Mouse (Mus musculus): ENCODE data around the gene Sfmbt1. TPM values are rescaled to one million over a fixed set of nuclear protein-coding genes. Genes with fewer than 3 reads are reported as not detected.

The Sfmbt1 gene
- polyA plus RNA-seq, 1 experiment from 2014 or later, result 17.0 TPM

DNA sequence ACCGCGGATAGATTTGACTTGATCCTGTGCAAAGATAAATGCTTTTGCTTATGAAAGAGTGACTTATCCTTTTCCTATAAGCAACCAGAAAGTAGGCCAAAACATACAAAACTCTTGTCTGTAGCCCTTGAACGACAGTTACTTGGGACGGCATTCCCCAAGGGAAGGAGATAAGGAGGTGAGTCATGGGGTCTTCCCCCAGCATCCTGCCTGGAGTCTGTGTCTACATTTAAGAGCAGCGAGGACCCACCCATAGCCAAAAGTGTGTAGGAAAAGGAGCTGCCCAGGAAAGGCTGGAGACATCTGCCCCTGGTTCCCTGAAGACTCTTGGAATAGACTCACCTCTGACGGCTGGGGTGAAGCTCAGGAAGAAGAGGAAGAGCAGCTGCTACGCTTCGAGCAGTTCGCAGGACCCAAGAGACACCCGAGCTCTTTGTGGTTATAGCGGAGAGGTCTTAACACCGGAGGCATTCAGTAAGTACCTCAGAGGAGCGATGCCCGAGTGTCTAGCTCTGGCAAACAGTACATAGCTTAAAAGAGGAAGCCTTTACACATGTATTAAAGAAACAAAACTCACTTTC, 122.9 kb downstream of the Sfmbt1 start:
- H3K4me3 ChIP-seq, result no peak overlapping the region
- peaks cover 46% of the 10 kb centered on the region for H3K36me3 ChIP-seq (replicated peaks)
- WGBS, result 92% methylated on average over 14 of the region's 14 CpGs
- H3K9me3 ChIP-seq, result no peaks in the 10 kb centered on the region
- no peak overlapping the region for H3K27ac ChIP-seq (replicated peaks)
- DNase-seq (ENCODE audit: low spot score), result no peak
- no peaks in the 10 kb centered on the region for H3K27me3 ChIP-seq (replicated peaks; ENCODE audit: low read depth, poor library complexity, severe bottlenecking)
- H3K4me1 ChIP-seq, result no peaks in the 10 kb centered on the region

DNA sequence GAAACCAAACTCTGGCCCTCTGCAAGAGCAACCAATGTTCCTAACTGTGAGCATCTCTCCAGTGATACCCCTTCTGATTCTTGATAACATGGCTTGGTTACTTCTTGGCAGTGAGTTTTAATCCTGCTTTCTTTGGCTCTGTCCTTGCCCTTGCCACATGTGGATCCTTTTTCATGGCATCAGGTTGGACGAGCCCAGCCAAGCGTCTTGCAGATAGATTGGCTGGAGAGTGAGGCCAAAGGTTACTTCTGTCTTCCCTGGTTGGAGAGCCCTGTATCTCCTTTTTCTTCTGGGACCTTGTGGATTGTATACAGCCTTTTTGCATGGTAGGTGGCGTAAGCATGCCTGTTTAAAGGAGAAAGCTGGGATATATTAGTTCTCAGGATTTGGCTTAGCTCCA, 129.1 kb downstream of the Sfmbt1 start:
- 86% methylated on average over 3 of the region's 3 CpGs for WGBS
- no peaks in the 10 kb centered on the region for H3K9me3 ChIP-seq
- peaks cover 29% of the 10 kb centered on the region for H3K36me3 ChIP-seq (replicated peaks)
- no peaks in the 10 kb centered on the region for H3K27me3 ChIP-seq (replicated peaks; ENCODE audit: low read depth, poor library complexity, severe bottlenecking)
- H3K27ac ChIP-seq (replicated peaks), result no peak overlapping the region
- no peaks in the 10 kb centered on the region; the same call in 1 of the 2 replicates for H3K4me1 ChIP-seq
- no peak for DNase-seq (ENCODE audit: low spot score)
- no peak overlapping the region for H3K4me3 ChIP-seq

DNA sequence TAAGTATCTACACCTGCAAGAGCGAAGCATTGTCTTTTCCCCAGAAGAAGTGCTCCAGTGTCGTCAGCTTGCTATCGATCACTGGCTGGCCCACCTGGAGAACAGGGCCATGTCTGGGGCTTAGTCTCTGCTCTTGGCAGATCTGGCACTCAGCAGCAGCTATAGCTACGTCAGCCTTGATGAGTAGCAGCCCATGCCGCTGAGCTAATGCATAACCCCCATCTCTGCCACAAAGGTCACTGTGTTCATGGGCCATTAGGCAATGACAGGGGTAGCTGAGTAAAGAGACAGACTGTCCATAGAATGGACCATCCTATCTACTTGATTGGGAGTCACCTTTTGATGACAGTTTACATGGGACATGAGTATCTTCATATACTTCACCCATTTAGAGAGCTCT, 135.9 kb downstream of the Sfmbt1 start:
- no peak overlapping the region for H3K4me3 ChIP-seq
- H3K36me3 ChIP-seq (replicated peaks), result peaks cover 7% of the 10 kb centered on the region; the same call in 1 of the 2 replicates
- H3K27me3 ChIP-seq (replicated peaks; ENCODE audit: low read depth, poor library complexity, severe bottlenecking), result no peaks in the 10 kb centered on the region
- WGBS, result 90% methylated on average over 5 of the region's 5 CpGs
- no peaks in the 10 kb centered on the region for H3K4me1 ChIP-seq
- no peak for DNase-seq (ENCODE audit: low spot score)
- H3K27ac ChIP-seq (replicated peaks), result no peak overlapping the region
- no peaks in the 10 kb centered on the region for H3K9me3 ChIP-seq

DNA sequence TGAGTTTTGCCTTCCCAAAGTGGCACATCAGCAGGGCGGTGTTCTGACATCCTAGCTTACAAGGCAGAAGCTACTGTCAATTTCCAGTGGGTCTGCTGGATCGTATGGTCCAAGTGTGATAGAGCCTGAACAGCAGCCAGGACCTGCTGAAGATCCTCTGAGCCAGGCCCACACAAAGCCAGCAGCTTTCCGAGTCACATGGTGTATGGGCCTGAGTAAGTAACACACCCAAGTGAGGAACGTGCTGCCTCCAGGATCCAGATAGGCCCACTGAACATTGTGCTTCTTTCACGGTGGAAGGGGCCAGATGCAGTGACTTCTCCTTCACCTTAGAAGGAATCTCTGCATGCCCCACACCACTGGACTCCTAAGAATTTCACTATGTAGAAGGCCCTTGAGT, 137.7 kb downstream of the Sfmbt1 start:
- 94% methylated on average over 5 of the region's 5 CpGs for WGBS

DNA sequence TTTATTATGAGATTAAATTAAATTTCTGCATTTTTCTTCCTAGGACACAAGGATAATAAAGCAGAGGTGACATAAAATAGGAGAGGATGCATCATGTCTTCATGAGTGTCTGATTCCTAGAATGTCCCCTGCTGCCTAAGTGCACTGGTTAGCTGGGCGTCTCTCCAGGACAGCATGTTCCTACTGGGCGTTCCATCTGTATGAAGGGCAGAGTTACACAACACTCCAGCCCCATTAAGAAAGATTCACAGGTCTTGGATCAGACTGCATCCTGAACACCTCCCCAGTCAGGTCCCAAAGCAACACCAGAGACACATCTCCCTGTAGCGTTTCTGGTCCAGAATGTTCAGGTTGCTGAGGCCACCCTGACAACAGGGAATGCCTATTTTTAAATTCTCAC, 140.7 kb downstream of the Sfmbt1 start:
- 92% methylated on average over 3 of the region's 3 CpGs for WGBS
- Histone ChIP-seq H3K4me3 (no peak overlapping the region), H3K36me3 (replicated peaks) (no peaks in the 10 kb centered on the region; the same call in 1 of the 2 replicates), H3K27me3 (replicated peaks; ENCODE audit: low read depth, poor library complexity, severe bottlenecking) (no peaks in the 10 kb centered on the region), H3K27ac (replicated peaks) (no peak overlapping the region), H3K9me3 (no peaks in the 10 kb centered on the region), H3K4me1 (no peaks in the 10 kb centered on the region)
- no peak for DNase-seq (ENCODE audit: low spot score)

More for the DNA sequence above, 137.7 kb downstream of the Sfmbt1 start:
- no peaks in the 10 kb centered on the region for H3K27me3 ChIP-seq (replicated peaks; ENCODE audit: low read depth, poor library complexity, severe bottlenecking)
- no peaks in the 10 kb centered on the region for H3K4me1 ChIP-seq
- no peak for DNase-seq (ENCODE audit: low spot score)
- H3K9me3 ChIP-seq, result no peaks in the 10 kb centered on the region
- H3K36me3 ChIP-seq (replicated peaks), result no peaks in the 10 kb centered on the region
- H3K4me3 ChIP-seq, result no peak overlapping the region
- no peak overlapping the region for H3K27ac ChIP-seq (replicated peaks)

DNA sequence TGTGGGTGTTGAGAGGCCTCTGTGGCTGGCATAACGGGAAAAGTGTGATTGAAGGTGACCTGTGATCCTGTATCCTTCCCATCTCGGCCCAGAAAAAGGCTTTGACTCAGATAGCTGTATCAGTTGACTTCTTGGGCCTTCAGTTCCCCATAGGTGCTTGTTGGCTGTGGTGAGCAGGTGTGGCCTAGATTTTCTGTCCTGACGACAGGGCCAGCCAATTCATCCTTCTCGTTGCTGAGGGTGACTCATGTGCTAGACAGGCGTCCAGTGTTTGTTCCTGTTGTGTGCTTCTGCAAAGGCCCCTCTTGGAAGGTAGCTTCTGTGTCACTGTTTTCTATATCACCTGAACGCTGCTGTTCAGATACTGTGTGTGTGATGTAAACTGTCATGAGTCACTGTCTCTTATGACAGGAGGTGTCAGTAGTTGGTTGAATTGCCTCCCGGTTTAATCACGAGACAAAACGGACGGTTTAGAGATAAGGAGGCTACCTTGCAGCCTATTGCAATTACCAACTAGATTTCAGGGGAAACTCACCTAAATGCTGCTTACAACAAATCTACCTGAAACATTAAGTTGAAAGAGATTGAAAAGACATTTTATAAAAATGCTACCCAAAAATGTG, 142.3 kb downstream of the Sfmbt1 start:
- no peaks in the 10 kb centered on the region for H3K4me1 ChIP-seq
- H3K36me3 ChIP-seq (replicated peaks), result no peaks in the 10 kb centered on the region; the same call in 1 of the 2 replicates
- no peaks in the 10 kb centered on the region for H3K9me3 ChIP-seq
- no peak overlapping the region for H3K4me3 ChIP-seq
- H3K27me3 ChIP-seq (replicated peaks; ENCODE audit: low read depth, poor library complexity, severe bottlenecking), result no peaks in the 10 kb centered on the region
- no peak overlapping the region for H3K27ac ChIP-seq (replicated peaks)
- WGBS, result 90% methylated on average over 10 of the region's 10 CpGs
- DNase-seq (ENCODE audit: low spot score), result no peak

DNA sequence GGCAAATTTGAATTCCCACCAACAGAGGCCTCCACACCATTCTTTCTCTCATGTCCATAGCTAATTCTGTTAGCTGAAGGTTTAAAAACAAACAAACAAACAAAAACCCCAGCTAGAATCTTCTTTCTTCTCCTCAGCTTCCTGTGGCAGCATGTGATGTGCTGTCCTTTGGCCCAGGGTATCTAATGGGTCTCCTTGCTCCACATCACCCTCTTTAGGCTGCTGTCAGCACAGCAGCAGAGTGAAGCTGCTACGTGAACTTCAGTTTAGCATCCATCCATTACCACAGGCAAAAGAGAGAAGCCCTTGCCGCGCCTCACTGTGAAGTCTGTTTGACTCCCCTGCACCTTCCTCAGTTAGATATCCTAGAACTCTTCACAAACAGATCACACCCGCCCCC, 143.3 kb downstream of the Sfmbt1 start:
- no peak overlapping the region for H3K4me3 ChIP-seq
- no peaks in the 10 kb centered on the region for H3K27me3 ChIP-seq (replicated peaks; ENCODE audit: low read depth, poor library complexity, severe bottlenecking)
- no peaks in the 10 kb centered on the region for H3K4me1 ChIP-seq
- WGBS, result 71% methylated on average over 4 of the region's 4 CpGs
- no peaks in the 10 kb centered on the region for H3K9me3 ChIP-seq
- no peak for DNase-seq (ENCODE audit: low spot score)
- no peaks in the 10 kb centered on the region; the same call in 1 of the 2 replicates for H3K36me3 ChIP-seq (replicated peaks)
- H3K27ac ChIP-seq (replicated peaks), result no peak overlapping the region

DNA sequence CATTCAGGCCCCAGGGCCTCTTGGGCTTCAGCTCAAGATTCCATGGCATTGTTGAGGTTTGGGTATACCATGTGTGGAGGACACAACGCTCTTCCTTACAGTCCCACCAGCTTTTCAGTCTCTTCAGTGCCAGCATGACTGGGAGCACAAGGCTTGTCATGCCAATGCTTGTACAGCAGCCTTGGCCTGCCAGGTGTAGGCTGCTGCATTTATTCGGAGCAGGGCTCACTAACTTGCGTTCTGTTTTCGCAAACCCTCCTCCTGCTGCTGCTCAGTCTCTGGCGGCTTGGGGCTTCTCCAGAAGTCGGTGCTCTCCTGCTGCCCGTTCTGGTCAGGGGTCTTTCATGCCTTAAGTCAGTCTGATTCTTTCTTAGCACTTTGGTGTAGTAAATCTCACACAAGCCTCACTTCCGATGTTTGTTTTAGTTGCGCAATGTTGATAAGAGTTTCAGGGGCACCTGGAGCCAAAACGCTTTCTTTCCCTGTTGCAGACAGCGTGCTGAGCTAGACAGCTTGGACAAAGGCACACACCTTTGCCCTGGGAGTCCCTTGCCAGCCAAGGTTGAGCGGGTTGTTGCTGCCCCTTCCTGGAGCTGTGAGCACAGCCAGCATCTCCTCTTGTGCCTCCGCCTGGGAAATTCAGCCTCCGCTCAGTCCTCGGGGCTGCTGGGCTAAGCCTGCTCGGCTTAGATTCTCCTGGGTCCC, 146.9 kb downstream of the Sfmbt1 start:
- H3K27me3 ChIP-seq (replicated peaks; ENCODE audit: low read depth, poor library complexity, severe bottlenecking), result no peaks in the 10 kb centered on the region
- WGBS, result 78% methylated on average over 16 of the region's 16 CpGs
- H3K27ac ChIP-seq (replicated peaks), result 0 out of 2 replicates have a peak overlapping the region, but pooled peaks have one; percentile 36
- no peak for DNase-seq (ENCODE audit: low spot score)
- H3K9me3 ChIP-seq, result no peaks in the 10 kb centered on the region
- H3K36me3 ChIP-seq (replicated peaks), result peaks cover 20% of the 10 kb centered on the region
- no peak overlapping the region for H3K4me3 ChIP-seq
- no peaks in the 10 kb centered on the region for H3K4me1 ChIP-seq

DNA sequence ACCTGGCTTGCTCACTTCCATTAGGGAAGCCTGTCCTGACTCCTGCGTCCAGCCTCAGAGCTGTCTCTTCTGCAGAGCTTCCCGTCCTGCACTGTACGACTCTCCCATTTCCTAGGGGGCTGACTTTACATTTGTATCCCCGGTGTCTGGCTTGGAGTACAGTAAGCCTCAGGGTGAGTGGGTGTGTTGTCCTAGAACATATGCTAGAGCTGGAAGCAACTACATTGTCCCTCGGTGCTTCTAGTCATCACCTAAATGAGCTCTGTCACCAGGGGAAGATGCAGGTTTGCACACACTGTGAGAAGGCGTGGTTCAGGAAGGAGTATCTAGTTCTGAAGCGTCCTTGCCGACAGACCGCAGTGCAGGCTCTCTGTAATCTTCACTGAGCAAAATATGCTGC, 147.7 kb downstream of the Sfmbt1 start:
- no peak for DNase-seq (ENCODE audit: low spot score)
- Histone ChIP-seq H3K4me3 (no peak overlapping the region), H3K27me3 (replicated peaks; ENCODE audit: low read depth, poor library complexity, severe bottlenecking) (no peaks in the 10 kb centered on the region), H3K4me1 (no peaks in the 10 kb centered on the region), H3K27ac (replicated peaks) (no peak overlapping the region), H3K9me3 (no peaks in the 10 kb centered on the region), H3K36me3 (replicated peaks) (peaks cover 25% of the 10 kb centered on the region)
- 89% methylated on average over 9 of the region's 9 CpGs for WGBS

DNA sequence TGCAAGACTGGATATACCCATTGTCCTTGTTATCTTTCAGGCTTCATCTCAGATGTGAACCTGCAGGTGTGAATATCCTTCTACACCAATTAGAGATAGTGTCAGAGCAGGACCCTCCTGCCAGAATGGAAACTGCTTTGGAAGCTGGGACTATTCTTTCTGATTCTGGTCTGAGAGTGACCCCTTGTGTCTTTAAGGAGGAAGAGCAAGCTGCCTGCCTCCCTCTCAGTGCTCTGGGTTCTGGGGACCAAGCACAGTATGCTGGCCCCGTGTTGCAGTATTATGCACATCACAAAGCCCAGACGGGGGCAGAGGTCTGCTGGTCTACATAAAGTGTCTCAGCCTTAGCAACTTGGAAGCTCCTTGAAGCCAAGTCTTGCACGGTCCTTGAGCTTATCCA, 150.7 kb downstream of the Sfmbt1 start:
- Histone ChIP-seq H3K36me3 (replicated peaks) (peaks cover 40% of the 10 kb centered on the region), H3K27ac (replicated peaks) (no peak overlapping the region), H3K4me1 (peaks cover 12% of the 10 kb centered on the region), H3K9me3 (no peaks in the 10 kb centered on the region), H3K27me3 (replicated peaks; ENCODE audit: low read depth, poor library complexity, severe bottlenecking) (no peaks in the 10 kb centered on the region), H3K4me3 (no peak overlapping the region)
- 78% methylated on average over 3 of the region's 3 CpGs for WGBS
- no peak for DNase-seq (ENCODE audit: low spot score)

DNA sequence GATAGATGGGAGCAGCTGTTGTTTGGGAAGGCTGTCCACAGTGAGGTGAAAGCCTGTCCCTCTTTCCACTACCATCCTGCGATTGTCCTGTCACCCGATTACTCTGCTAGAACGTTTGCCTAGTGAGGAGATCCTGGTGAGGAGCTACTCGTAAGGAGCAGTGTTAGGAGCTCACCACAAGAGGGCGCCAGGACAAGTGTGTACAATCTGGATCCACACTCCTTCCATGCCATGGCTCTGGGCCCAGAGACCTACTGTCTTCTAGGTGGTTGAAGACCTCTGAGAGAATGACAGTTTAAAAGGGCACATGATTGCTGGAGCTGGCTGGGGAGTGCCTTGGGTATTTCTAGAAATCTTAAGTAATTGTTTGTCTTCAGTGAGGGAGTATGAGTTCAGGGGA, 152.4 kb downstream of the Sfmbt1 start:
- peaks cover 52% of the 10 kb centered on the region for H3K36me3 ChIP-seq (replicated peaks)
- peaks cover 16% of the 10 kb centered on the region for H3K4me1 ChIP-seq
- no peak overlapping the region for H3K4me3 ChIP-seq
- 34% methylated on average over 5 of the region's 5 CpGs for WGBS
- no peaks in the 10 kb centered on the region for H3K27me3 ChIP-seq (replicated peaks; ENCODE audit: low read depth, poor library complexity, severe bottlenecking)
- no peak overlapping the region for H3K27ac ChIP-seq (replicated peaks)
- peak; percentile 75 for DNase-seq (ENCODE audit: low spot score)
- no peaks in the 10 kb centered on the region for H3K9me3 ChIP-seq

DNA sequence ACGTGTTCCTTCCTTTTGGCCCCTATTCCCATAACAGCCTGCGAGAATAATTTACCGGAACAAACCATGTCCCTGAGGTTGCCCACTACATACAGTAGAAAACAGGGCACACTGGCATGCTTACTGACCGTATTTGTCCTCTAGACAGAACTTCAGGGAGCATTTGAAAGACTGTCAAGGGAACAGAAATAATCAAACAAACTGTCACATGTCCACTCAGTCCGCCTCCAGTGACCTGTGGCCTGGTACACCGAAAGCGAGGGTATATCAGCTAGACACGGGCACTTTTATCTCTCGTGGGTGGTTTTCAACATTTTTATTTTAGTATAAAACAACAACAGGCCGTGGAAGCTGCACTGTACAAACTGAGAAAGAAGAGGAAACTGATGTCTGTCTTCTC, 154.2 kb downstream of the Sfmbt1 start:
- peaks cover 70% of the 10 kb centered on the region for H3K36me3 ChIP-seq (replicated peaks)
- no peaks in the 10 kb centered on the region for H3K9me3 ChIP-seq
- 92% methylated on average over 10 of the region's 10 CpGs for WGBS
- H3K27me3 ChIP-seq (replicated peaks; ENCODE audit: low read depth, poor library complexity, severe bottlenecking), result no peaks in the 10 kb centered on the region
- H3K27ac ChIP-seq (replicated peaks), result no peak overlapping the region
- H3K4me3 ChIP-seq, result no peak overlapping the region
- DNase-seq (ENCODE audit: low spot score), result no peak
- H3K4me1 ChIP-seq, result peaks cover 16% of the 10 kb centered on the region

DNA sequence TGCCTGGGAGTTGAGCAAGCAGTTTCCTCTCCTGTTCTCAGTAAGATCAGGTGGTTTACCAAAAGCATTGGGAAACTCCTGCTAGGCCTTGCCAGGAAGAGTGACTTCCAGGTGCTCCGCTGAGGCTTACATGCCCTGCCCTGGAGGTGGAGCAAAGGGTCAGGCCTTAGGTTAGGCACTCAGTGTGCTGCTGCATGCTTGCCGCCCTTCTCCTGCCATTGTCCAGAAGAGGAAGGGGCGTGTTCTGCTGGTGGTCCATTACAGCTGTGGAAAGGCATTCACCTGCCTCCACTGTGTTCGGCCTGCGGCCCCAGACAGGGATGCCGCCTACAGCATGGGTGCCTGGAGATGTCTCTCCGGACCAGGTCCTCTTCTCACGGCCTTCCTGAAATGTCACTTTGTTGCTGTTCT, 154.7 kb downstream of the Sfmbt1 start:
- H3K9me3 ChIP-seq, result no peaks in the 10 kb centered on the region
- peaks cover 16% of the 10 kb centered on the region for H3K4me1 ChIP-seq
- 80% methylated on average over 8 of the region's 8 CpGs for WGBS
- DNase-seq (ENCODE audit: low spot score), result no peak
- peaks cover 75% of the 10 kb centered on the region for H3K36me3 ChIP-seq (replicated peaks)
- peak overlapping the region; percentile 66 for H3K27ac ChIP-seq (replicated peaks)
- no peaks in the 10 kb centered on the region for H3K27me3 ChIP-seq (replicated peaks; ENCODE audit: low read depth, poor library complexity, severe bottlenecking)
- H3K4me3 ChIP-seq, result no peak overlapping the region

Measured in embryonic facial prominence, embryonic 10.5 days (tissue).